Comparison of ENCODE assay signal across 9 mouse cellular contexts in the genomic region with DNA sequence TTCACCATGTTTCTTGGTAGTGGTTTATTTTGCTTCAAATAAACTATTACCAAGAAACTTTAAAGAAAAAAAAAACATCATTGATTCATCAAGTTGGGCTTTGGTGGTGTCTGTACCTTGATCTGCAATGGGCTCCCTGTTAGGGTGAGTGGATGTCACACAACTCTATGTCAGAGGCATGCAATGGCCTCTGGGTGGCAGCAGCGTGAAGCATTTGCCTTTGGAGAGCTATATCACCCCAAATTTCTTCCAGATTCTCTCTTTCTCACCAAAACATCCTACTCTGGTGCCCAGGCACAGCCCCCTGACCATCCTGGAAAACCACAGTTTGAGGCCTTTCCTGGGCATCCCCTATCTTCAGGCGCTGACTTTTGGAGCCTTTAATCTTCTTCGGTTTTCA. TPM values are rescaled to one million over a fixed set of nuclear protein-coding genes. Genes with fewer than 3 reads are reported as not detected.
DNase-seq lines count a peak whose midpoint lies in the region; ATAC-seq and TF ChIP-seq lines count a peak whose summit lies in the region.
"Had no signal": no experiment of that assay in that cellular context is flagged by ENCODE, and none has a peak within 500 bp of the region (broad histone marks: within the 10 kb centered on the region; RNA-seq: fewer than 3 reads in every experiment).

No protein-coding gene starts in this region.

- no peak for TF ChIP-seq POLR2A in liver, adult 2 months (IDR thresholded peaks at IDR 0.05; ENCODE audit: extremely low read depth, insufficient read depth, low read length)
- TF ChIP-seq POLR2A in MEL (IDR thresholded peaks at IDR 0.05; ENCODE audit: control insufficient read depth in 1 of 2, insufficient read depth in 1 of 2, low read depth in 1 of 2, low read length in 2 of 2, poor library complexity in 1 of 2): no peak

- TF ChIP-seq CTCF in liver, adult 2 months (IDR thresholded peaks at IDR 0.05; ENCODE audit: low read depth, low read length): peak; percentile 80
- peak; percentile 56 to 82 (median 81) for TF ChIP-seq CTCF in MEL (IDR thresholded peaks at IDR 0.05 in 2 of 3, conservative IDR thresholded peaks at IDR 0.05 in 1 of 3; ENCODE audit: control insufficient read depth in 1 of 3, insufficient read depth in 1 of 3, low read depth in 2 of 3, low read length in 3 of 3, poor library complexity in 1 of 3, severe bottlenecking in 1 of 3)

- no peaks in the 10 kb centered on the region for H3K27me3 ChIP-seq in liver, adult 2 months (ENCODE audit: control insufficient read depth, insufficient read depth, low read length)
- H3K27me3 ChIP-seq in liver, embryonic 12.5 days (replicated peaks): 0 out of 2 replicates have a peak, but pooled peaks cover 4% of the 10 kb centered on the region
- peaks cover 3 to 4% of the 10 kb centered on the region in 2 experiments for H3K27me3 ChIP-seq in MEL (ENCODE audit: control insufficient read depth in 1 of 2, insufficient read depth in 2 of 2, low read length in 2 of 2)
- no peaks in the 10 kb centered on the region for H3K27me3 ChIP-seq in hindbrain, embryonic 14.5 days (ENCODE audit: control insufficient read depth, insufficient read depth, low read length)

- TF ChIP-seq EP300 in MEL (IDR thresholded peaks at IDR 0.05; ENCODE audit: low read depth in 1 of 2, low read length in 2 of 2): no peak

- 42% methylated on average over 3 of the region's 3 CpGs for WGBS in liver, adult 2 months
- WGBS in liver, embryonic 12.5 days (ENCODE audit: insufficient replicate concordance): 37% methylated on average over 3 of the region's 3 CpGs
- 47% methylated on average over 3 of the region's 3 CpGs for WGBS in hindbrain, embryonic 14.5 days

- H3K4me1 ChIP-seq in liver, adult 2 months (ENCODE audit: control insufficient read depth, insufficient read depth, low read length): no peaks in the 10 kb centered on the region
- no peaks in the 10 kb centered on the region for H3K4me1 ChIP-seq in liver, embryonic 12.5 days
- H3K4me1 ChIP-seq in MEL (ENCODE audit: control insufficient read depth in 1 of 2, insufficient read depth in 2 of 2, low read length in 2 of 2): no peaks in the 10 kb centered on the region
- H3K4me1 ChIP-seq in hindbrain, embryonic 14.5 days (replicated peaks; ENCODE audit: control insufficient read depth, insufficient read depth, low read length): no peaks in the 10 kb centered on the region

- H3K27ac ChIP-seq in liver, adult 2 months (replicated peaks; ENCODE audit: insufficient read depth, low read depth, low read length): no peak overlapping the region
- H3K27ac ChIP-seq in liver, embryonic 12.5 days: no peak overlapping the region
- H3K27ac ChIP-seq in MEL (ENCODE audit: control insufficient read depth, low read depth, low read length): no peak overlapping the region
- H3K27ac ChIP-seq in hindbrain, embryonic 14.5 days: no peak overlapping the region

- DNase-seq in liver, adult 2 months (ENCODE audit: extremely low read depth, low read depth, low spot score): peak; percentile 50
- DNase-seq in MEL (ENCODE audit: low read depth, low spot score): peak; percentile 55
- peak; percentile 29 for DNase-seq in c-Kit-positive CD71-positive TER-119-negative erythroid progenitor cells, embryonic 14.5 days (ENCODE audit: low read depth)
- DNase-seq in hindbrain, embryonic 14.5 days (ENCODE audit: low spot score): peak; percentile 74
- DNase-seq in left cerebral cortex, postnatal 36 days (ENCODE audit: low spot score in 2 of 2): peak; percentile 11 to 14
- peak; percentile 61 for DNase-seq in right cerebral cortex, postnatal 14 days
- DNase-seq in yolk sac, embryonic 10.5 days (ENCODE audit: low spot score): no peak

- H3K9me3 ChIP-seq in liver, embryonic 12.5 days (replicated peaks): no peaks in the 10 kb centered on the region
- no peaks in the 10 kb centered on the region for H3K9me3 ChIP-seq in MEL (replicated peaks; ENCODE audit: insufficient read depth, low read length)
- no peaks in the 10 kb centered on the region for H3K9me3 ChIP-seq in hindbrain, embryonic 14.5 days (ENCODE audit: control insufficient read depth, low read length)
- H3K9me3 ChIP-seq: megakaryocyte, embryonic 14.5 days had no signal

- H3K79me2 ChIP-seq in liver, adult 2 months (ENCODE audit: control insufficient read depth, insufficient read depth, low read length): no peaks in the 10 kb centered on the region
- H3K79me2 ChIP-seq in MEL (ENCODE audit: control insufficient read depth, insufficient read depth, low read length, poor library complexity): no peaks in the 10 kb centered on the region

- intact Hi-C loops in left cerebral cortex, postnatal 36 days (cut with DNase I): loop anchor here (2.0 to 10.0 kb wide), 2 partner anchors 282 to 484 kb away; no protein-coding TSS in a partner anchor

- H3K4me2 ChIP-seq in liver, embryonic 12.5 days: no peak overlapping the region
- H3K4me2 ChIP-seq in hindbrain, embryonic 14.5 days (replicated peaks): no peak overlapping the region

- no peaks in the 10 kb centered on the region for H3K36me3 ChIP-seq in liver, adult 2 months (ENCODE audit: control insufficient read depth, insufficient read depth, low read length)
- no peaks in the 10 kb centered on the region for H3K36me3 ChIP-seq in liver, embryonic 12.5 days
- H3K36me3 ChIP-seq in MEL (ENCODE audit: control insufficient read depth in 1 of 2, insufficient read depth in 2 of 2, low read length in 2 of 2): no peaks in the 10 kb centered on the region
- H3K36me3 ChIP-seq in hindbrain, embryonic 14.5 days (replicated peaks; ENCODE audit: control insufficient read depth, insufficient read depth): no peaks in the 10 kb centered on the region

- no peak overlapping the region for H3K9ac ChIP-seq in liver, adult 2 months (ENCODE audit: low read depth, low read length)
- no peak overlapping the region for H3K9ac ChIP-seq in liver, embryonic 12.5 days
- H3K9ac ChIP-seq in MEL (ENCODE audit: control insufficient read depth, low read depth, low read length, poor library complexity, severe bottlenecking): no peak overlapping the region
- H3K9ac ChIP-seq in hindbrain, embryonic 14.5 days: no peak overlapping the region

- ATAC-seq in liver, embryonic 12.5 days: no peak
- ATAC-seq in hindbrain, embryonic 14.5 days (ENCODE audit: low FRiP score): no peak; the same call in 1 of the 2 replicates

- H3K4me3 ChIP-seq in liver, adult 2 months (ENCODE audit: insufficient read depth, low read depth, low read length): no peak overlapping the region
- no peak overlapping the region for H3K4me3 ChIP-seq in liver, embryonic 12.5 days
- no peak overlapping the region for H3K4me3 ChIP-seq in MEL (ENCODE audit: control insufficient read depth in 1 of 2, insufficient read depth in 1 of 2, low read depth in 2 of 2, low read length in 2 of 2)
- H3K4me3 ChIP-seq in hindbrain, embryonic 14.5 days (replicated peaks; ENCODE audit: low read length): no peak overlapping the region
- H3K4me3 ChIP-seq: megakaryocyte, embryonic 14.5 days had no signal

- peak; percentile 82 for TF ChIP-seq RAD21 in MEL (IDR thresholded peaks at IDR 0.05; ENCODE audit: low read depth, low read length)

TF ChIP-seq in MEL, 35 proteins besides CTCF, POLR2A, EP300 and RAD21:
- TF ChIP-seq SMC3 (IDR thresholded peaks at IDR 0.05; ENCODE audit: low read depth, low read length) (peak; percentile 81), MXI1 (IDR thresholded peaks at IDR 0.05; ENCODE audit: low read depth, low read length) (no peak), ZC3H11A (IDR thresholded peaks at IDR 0.05; ENCODE audit: low read depth, low read length) (peak; percentile 67), MEF2A (IDR thresholded peaks at IDR 0.05; ENCODE audit: extremely low read depth, insufficient replicate concordance, low read depth, low read length, poor library complexity, severe bottlenecking) (no peak), E2F4 (IDR thresholded peaks at IDR 0.05; ENCODE audit: borderline replicate concordance, low read depth, low read length) (no peak), NELFE (IDR thresholded peaks at IDR 0.05; ENCODE audit: low read depth, low read length) (no peak)
TF ChIP-seq in MEL: peak in this region for 2.

RNA-seq across cellular contexts. Expression of a gene that starts 33.0 kb away (rescaled TPM):
- total RNA-seq in liver, adult 2 months (2014; rRNA removed): 53.8 and 58.7 TPM in 2 replicates
- polyA plus RNA-seq in liver, adult 2 months (2012; rRNA removed): 7.1 and 7.7 TPM in 2 replicates
- 17.9 and 18.2 TPM in 2 replicates for polyA plus RNA-seq in liver, embryonic 12.5 days (2016; fragmentation: Nextera tagmentation; extraction: Ambion mirVana)
- total RNA-seq in MEL (2012; rRNA removed): 13.8 and 16.0 TPM in 2 replicates
- polyA plus RNA-seq in MEL (2012; ENCODE audit: insufficient read depth in 1 of 2, insufficient read length in 2 of 2, low read depth in 1 of 2, low replicate concordance in 2 of 2, missing spikeins in 1 of 2): 10 to 100 TPM; 25.1 to 26.4 TPM
- polyA plus RNA-seq in hindbrain, embryonic 14.5 days (2014; fragmentation: Nextera tagmentation; extraction: Ambion mirVana): 52.0 and 56.6 TPM in 2 replicates
- 10 to 100 TPM; 43.2 to 53.3 TPM for total RNA-seq in left cerebral cortex, postnatal 36 days (2021)
